Mouse (Mus musculus) left cerebral cortex, postnatal 4 days (tissue): ENCODE data around the gene Tlcd2. TPM values are rescaled to one million over a fixed set of nuclear protein-coding genes. Genes with fewer than 3 reads are reported as not detected.
"Not testable (repeated sequence)": the region's sequence is repeated elsewhere in the genome, so short reads cannot be mapped to it uniquely, and the experiment has no call there.

Experiments
- DNase-seq: peaks from one replicate; pipeline ENCODE4 v3.0.0-alpha.2; 2022
- intact Hi-C: fragments of 180-260 bp; cut with DNase I; formaldehyde crosslinking; loops from one replicate; pipeline ENCODE4 v1.15.1; 2025
- total RNA-seq, 2 experiments: library from RNA; stranded (reverse); gene quantifications; 2 replicates each; pipeline ENCODE4 v1.2.3; 2021

Tlcd2 gene
- total RNA-seq, 2 experiments from 2014 or later: 0.80 to 0.95 TPM

DNA sequence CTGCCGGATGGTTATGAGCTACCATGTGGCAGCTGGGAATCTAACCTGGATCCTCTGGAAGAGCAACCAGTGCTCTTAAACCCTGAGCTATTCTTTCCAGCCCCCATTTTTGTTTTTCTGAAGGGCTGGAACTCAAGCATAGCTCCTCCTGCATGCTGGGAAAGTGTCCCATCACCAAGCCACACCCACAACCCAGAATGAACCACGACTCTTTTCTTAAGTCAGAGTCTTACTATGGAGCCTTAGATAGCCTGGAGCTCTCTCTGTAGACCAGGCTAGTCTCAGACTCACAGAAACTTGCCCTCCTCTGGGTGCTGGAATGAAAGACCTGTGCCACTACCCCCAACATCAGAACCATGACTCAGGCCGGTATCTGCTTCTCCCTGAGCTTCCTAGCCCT is 12.9 kb upstream of the Tlcd2 start:
- no peak for DNase-seq
- intact Hi-C loops: no loop called here

DNA sequence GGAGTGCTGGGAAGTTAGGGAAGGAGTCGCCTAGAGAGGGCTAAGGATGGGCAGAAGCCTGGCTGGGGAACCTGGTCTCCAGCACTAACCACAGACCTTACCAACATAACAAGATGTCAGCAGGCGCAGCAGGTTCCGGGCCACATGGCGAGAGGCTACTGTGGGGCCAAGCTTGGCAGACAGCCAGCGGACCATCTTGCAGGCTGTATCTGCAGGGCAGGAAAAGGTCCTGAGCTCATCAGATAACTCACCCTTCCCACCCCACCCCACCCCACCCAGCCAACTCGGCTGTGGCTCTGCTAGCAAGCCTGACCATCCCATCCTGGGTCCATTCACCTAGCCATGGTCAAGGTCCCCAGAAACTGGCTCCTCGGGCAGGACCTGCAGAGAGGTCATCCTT is 11.8 kb upstream of the Tlcd2 start:
- DNase-seq: peak; percentile 49
- intact Hi-C loops: no loop called here

DNA sequence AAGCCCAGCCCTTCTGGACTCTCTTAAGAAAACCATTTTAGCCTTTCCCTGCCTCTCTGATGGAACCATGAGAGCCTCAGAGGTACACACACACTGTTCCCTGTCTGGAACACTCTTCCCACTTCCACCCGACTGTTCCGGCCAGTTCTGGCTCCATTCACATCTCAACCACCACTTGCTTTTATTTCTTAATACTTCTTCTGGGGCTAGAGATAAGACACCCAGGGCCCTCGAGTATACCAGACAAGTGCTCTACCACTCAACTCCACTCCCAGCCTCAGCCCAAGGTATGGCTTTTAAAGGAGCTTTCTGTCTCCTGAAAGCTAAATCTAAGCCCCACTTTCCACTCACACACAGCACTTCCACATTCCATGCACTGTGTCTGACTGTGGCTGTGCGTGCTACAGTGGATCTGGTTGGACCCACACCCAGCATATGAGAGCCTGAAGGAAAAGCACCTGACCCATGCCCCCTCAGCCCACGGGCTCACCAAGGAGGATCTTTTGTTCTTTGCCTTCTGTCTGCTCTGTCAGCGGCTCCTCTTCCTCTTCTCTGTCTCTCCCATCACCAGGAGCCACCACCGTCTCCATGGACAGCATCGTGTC is 11.1 kb upstream of the Tlcd2 start:
- intact Hi-C loops: no loop called here
- DNase-seq: no peak

DNA sequence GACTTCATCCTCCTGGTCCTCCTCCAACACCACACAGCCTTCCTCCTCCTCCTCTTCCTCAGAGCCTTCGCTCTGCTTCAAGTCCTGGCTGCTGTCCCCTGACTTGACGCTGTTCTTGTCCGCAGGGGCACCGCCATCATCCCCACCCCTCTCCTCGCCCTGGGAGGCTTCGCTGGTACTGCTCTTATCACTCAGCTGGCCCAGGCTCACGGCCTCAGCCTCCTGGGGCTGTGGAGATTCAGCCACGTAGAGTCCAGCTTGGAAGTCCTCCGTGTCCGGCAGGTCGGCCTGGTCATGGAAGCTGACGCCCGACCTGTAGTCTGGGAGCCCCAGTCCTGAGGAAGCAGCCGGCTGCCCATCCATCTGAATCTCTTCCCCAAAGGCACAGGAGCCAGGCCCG is 10.6 kb upstream of the Tlcd2 start:
- intact Hi-C loops: no loop called here
- DNase-seq: no peak

DNA sequence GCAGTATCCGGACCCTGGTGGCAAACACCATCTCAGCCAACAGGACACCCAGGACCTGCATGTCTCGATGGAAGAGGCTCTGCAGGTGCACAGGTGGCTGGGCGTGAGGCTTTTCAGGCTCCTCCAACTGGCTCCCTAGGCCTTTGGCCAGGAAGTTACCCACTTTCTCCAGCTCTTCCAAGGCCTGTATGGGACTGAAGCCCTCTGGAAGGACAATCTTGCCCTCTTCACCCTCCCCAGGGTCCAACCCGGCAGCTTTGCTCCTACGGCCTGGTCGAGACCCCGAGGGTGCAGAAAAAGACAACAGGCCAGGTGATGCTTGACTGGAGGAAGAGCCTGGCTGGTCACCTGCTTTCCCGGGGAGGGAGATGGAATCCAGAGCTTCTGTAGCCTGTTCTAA is 9.4 kb upstream of the Tlcd2 start:
- intact Hi-C loops: no loop called here

DNA sequence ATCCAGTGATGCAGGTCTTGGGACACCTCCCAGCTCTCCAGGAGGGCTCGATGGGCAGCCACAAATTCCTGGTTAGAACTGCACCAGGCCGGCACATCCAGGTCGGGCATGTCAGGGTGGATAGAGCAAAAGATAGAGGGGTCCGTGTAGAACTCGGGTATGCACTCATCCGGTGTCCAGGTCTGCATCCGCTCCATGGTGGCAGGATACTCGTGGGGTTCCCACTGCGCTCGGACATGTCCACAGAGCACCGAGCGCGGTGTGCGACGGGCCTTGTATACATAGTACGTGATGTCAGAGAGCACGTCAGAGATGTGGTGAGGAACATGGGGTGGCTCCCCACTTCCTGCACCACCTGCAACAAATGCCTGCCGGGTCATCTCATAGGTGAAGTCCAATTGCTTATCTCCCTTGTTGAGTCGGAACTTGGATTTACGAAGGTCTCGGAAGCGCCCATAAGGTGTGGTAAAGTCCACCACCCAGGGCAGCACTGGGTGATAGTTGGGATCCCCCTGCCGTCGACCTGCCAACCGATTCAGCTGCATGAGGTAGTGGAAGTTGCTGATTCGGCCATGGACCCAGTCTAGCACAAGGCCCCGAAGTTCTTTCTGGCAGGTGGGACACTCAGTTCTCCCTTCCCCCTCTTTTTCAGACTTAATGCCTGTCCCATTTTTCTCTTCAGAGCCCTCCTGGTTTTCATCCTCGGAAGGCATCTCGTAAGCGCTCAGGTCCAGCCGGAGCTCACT is 8.5 kb upstream of the Tlcd2 start:
- intact Hi-C loops: no loop called here
- no peak for DNase-seq

More for the DNA sequence above, 9.4 kb upstream of the Tlcd2 start:
- no peak for DNase-seq

DNA sequence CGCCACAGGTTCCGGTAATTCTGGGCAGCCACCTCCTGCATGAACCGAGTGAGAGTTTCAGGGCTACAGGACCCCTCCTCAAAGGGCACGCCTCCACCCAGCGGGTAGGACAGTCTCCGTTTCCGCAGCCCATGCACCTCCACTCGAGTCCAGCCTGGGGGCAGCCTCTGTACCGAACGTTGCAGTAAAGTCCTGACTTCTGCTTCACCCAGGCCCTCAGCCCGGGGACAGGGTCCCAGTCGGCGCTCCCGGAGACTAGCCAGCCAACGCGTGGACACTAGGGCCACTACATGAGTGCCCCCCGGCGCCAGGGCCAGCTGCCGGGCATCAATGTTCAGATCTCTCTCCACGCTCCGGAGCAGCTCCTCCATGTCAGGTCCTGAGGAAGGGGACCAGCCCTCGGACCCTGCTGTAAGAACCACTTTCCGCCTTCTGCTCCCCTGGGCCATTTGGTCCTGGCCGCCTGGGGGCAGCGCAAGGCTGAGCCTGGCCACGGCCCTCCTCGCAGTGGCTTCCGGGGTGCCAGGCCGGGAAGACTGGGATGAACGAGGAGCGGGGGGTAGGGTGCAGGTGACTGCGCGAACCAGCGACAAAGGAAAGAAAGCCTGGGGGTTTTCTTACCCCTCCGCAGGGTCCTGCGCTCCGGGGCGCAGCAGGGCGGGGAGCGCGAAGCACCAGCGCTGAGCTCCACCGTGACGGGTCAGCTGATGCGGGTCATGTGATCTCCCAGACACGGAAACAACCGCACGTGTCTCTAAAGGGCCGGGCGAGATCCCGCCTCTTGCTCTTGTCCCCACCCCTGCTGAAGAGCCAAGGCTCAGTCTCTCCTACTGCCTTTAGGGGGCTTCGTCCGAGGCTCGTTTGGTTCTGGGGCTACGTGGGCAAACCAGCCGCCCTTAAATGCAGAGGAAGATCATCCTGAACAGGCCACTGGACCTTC is 7.3 kb upstream of the Tlcd2 start, which contains the start of gene Wdr81:
Gene Wdr81, minus strand, starts transcription at position 727 of the 940 bp plus-strand sequence.
- intact Hi-C loops: no loop called here
- DNase-seq: peak; percentile 85

DNA sequence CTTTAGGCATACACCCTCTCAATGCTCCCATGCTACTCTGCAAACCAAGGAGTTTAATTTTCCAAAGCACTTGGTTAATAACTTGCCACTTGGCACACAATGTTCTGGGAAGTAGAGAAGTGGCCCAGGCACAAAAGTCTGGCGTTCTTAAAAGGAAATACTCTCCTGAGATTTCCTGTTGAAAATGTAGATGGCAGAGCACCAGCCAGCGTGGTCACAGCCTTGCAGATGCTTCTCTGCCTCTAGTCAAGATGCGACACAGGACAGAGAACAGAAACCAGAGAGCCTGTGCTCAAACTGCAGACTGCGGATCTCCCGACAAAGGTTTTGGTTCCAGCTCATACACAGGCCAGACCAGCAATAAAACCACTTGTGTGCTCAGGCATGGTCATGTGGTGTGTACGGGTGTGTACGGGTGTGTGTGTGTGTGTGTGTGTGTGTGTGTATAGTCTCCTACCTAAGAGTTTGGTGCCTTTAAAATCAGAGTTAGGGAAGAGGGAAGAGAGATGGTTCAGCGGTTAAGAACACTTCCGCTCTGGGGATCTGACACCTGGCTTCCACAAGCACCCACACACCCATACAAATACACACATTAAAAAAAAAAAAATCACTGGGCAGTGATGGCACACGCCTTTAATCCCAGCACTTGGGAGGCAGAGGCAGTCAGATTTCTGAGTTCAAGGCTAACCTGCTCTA is 6.3 kb upstream of the Tlcd2 start:
- intact Hi-C loops: loop anchor here (5.0 kb wide), 1 partner anchor 273 kb away; no protein-coding TSS in a partner anchor
- no peak for DNase-seq

DNA sequence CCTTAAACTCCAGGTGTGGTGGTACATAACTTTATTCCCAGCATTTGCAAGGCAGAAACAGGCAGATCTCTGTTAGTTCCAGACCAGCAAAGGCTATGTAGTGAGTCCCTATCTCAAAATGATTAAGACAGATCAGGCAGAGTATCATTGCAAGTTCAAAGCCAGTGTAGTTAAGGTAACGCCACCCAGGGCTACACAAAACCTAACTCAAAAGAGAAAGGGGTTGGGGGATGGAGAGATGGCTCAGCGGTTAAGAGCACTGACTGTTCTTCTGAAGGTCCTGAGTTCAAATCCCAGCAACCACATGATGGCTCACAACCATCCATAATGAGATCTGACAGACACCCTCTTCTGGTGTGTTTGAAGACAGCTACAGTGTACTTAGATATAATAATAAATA is 5.5 kb upstream of the Tlcd2 start:
- intact Hi-C loops: loop anchor here (5.0 kb wide), 1 partner anchor 274 kb away; no protein-coding TSS in a partner anchor
- DNase-seq: not testable (repeated sequence)

DNA sequence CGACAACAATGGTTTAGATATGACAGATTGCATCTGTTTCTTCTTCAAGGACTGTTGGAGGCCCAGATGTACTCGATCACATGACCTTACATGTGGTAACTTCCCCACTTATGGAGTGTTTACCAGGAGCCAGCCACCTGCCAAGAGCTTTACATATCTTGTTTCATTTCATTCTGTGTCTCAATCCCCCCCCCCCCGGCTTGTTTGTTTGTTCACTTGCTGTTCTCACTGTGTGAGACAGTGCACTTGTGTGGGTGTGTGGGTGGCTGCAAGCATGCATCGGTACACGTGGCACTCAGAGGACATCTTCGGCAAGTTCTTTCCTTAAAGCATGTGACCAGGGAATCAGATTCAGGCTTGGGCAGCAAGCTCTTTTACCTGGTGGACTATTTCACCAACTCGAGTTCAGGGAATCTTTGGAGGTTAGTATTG is 5.1 kb upstream of the Tlcd2 start:
- DNase-seq: no peak
- intact Hi-C loops: loop anchor here (5.0 kb wide), 1 partner anchor 274 kb away; no protein-coding TSS in a partner anchor

DNA sequence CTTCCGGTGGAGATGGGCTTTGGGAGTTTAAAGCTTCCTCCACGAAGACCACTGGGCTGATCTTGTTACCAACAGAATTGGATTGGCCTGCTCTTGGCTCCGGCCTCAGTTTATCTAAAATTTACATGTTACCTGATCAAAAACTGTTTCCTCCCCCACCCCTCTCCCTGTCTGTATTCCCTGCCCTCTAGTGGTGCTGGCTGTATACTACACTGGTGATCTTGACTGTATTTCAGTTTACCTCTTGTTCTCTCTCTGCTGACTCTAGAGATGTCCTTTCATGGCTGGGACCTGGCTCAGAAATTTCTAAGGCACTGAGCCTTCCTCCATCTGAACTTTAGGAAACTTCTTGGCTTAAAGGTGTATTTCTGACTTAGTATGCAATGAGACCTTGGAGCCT is 3.3 kb upstream of the Tlcd2 start:
- intact Hi-C loops: loop anchor here (5.0 kb wide), 1 partner anchor 276 kb away; no protein-coding TSS in a partner anchor
- DNase-seq: no peak

DNA sequence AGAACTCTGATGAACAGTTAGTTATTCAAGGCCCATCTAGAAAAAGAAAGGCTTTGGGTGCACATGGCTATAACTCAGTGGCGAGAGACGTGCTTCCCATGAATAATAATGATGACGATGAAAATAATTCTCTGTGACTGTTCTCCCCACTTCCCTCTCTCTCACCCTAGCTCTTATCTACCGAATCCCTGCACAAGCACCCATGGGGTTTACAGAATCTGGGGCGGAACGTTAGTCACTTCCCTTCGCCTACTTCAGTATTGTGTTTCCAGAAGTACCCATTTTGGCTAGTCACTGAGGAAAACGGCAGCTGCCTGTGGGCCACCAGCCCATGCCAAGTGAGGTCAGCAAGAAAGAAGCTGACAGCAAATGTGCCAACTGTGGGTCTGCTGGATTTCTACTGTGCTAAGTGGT is 2.9 kb upstream of the Tlcd2 start:
- intact Hi-C loops: loop anchor here (5.0 kb wide), 1 partner anchor 276 kb away; no protein-coding TSS in a partner anchor
- no peak for DNase-seq

DNA sequence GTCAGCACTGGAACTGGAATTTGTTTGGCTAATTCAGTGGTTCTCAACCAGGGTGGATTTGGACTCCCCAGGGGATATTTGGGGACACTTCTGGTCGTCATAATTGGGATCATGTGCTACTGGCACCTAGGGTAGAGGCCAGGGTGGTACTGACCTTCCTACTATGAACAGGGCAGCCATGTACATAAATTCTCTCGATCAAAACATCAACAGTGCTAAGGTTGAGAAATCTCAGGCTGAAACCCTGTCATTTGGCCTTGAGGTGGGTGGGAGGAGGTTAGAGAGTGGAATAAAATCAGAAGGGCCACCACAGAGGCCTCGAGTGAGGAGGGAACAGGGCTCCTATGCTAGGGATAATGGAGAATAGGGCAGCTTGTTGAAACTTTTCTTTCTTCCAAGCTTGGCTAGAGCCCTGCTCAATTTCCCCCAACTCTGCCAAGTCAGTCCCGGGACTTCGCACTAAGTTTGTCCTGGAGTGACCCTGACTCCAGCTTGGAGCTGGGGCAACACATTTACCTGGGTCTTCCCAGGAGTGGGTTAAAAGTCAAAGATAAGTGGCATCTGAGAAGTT is 2.3 kb upstream of the Tlcd2 start:
- intact Hi-C loops: loop anchor here (5.0 kb wide), 1 partner anchor 277 kb away; no protein-coding TSS in a partner anchor

DNA sequence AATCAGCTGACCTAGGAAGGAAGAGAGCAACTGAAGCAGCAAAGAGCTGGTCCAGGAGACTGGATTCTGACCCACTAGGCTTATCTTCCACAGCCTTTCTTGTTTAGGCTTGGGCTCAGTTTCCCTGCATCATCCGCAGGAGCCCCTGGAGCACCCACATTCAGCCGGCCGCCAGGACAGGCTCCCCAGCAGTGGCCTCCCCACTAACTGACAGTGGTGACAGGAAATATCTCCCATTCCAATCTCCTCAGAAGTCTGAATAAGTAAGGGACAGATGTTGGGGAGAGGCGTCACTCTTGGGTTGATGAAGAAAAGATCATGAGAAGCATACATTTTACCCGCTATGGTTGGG is 1.8 kb upstream of the Tlcd2 start:
- intact Hi-C loops: loop anchor here (5.0 kb wide), 1 partner anchor 277 kb away; no protein-coding TSS in a partner anchor
- no peak for DNase-seq

More for the DNA sequence above, 2.3 kb upstream of the Tlcd2 start:
- no peak for DNase-seq

DNA sequence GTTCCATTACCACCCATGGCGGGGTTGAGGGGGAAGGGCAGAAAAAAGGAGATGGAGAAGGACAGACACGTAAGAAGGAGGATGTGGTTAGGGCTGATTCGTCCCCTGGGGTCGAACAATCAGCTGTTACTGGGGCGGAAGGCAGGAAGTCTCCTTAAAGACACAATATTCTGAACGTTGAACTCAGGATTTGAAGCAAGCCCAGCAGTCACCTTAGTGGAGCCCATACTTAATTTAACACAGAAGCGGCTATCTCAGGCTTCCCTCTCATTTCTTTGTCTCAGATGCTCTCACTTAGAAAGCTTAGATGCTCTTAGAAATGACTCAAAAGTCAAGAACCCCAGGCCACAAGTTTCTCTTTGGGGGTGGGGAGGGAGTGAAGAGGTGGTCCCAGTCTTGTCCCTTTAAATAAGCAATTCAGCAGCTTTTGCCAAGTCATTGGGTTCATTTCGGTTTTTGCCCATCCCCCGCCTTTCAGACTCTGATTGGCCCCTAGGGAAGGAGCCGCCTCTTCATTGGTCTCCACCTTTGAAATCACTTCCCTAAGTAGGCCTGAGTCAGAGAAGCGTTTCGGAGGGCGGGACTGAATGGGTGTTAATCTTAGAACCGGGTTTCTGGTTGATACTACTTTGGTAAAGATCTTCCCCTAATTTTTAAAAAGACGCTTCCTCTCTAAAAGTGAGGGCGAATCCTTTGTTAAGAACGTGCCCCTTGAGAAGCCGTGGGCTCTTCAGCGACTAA is 1.2 kb upstream of the Tlcd2 start:
- intact Hi-C loops: no loop called here
- DNase-seq: peak; percentile 83

DNA sequence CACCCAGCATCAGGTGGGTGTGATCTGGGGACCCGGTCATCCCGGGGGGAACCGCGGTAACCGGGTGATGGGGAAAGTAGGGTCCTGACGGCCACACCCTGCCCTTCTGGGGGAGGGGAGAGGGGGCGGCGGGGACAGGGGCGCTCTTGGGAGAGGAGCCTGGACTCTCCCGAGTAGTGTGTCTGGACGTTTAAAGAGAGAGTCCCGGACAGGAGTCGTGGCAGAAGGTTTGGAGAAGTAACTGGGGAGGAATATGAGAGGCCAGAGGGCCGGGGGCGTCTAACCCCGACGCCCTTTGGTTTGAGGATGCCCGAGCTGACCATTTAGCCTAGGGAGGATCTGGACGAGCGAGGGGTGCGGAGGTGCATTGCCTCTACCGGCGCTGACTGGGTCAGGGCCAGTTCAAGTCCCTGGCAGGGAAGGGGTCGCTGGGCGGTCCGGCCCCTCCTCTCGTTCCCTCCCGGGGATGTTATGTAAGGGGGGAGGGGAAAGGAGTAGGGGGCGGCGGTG is 283 bp downstream of the Tlcd2 start:
- intact Hi-C loops: no loop called here
- no peak for DNase-seq

DNA sequence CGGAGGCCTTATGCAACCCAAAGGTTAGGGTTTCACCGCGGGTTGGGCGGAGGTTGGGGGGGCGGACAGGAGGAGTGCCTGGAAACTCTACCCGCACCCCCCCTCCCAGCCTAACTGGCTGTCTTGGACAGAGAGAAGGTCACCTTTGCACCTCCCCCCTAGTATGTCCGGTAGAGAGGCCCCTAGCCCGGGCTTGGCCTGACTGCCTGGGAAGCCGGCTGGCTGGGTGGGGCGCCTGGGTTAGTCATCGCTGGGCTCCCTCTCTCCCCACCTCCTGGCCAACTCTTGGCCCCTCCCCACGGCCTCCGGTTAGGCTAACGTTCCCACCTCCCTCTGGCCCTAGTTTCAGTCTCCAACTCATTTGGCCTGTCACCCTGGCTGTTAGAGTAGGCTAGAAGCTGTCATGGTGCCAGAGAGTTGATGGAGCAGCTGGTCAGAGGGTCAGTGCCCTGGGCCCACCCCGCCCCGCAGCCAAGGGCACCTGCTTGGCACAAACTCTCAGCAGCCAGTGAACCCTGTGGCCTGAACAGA is 803 bp downstream of the Tlcd2 start:
- intact Hi-C loops: no loop called here
- peak; percentile 34 for DNase-seq

DNA sequence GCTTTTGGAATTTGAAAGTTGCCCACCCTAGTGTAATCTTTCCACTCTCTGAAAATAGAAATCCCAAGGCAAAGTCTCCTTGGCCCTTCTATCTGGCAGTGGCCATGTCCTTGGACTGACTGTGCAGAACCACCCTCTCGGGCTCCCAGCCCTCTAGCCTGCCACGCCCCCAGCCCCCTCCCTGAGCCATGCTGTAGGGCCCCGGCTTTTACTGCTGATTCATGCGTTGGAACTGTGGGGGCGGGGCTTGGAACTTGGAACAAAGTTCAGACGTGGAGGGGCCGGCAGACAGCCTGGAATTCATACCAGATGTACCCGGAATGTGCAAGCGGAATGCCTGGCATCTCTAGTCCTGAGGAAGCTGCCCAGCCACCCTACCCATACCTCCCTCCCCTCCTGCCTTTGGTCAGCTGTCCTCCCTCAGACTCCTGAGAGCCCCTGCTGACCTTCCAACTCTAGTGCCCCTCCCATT is 1.4 kb downstream of the Tlcd2 start:
- DNase-seq: peak; percentile 61
- intact Hi-C loops: no loop called here

DNA sequence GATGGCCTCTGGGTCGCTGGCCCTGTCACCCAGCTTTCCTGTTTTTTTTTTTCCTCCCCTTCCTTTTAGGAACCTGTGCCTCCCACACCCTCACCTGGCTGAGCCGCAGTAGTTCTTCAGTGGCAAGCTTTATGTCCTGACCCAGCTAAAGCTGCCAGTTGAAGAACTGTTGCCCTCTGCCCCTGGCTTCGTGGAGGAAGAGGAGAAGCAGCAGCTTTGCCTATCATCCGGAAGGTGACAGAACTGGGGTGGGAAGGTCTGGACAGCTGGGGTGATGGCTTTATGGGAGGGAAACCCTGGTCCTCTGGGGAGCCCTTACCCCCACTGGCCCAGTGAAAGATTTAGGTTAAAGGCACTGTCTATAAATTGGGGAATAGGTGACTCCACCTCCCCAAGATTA is 2.1 kb downstream of the Tlcd2 start:
- no peak for DNase-seq
- intact Hi-C loops: no loop called here
